Mouse (Mus musculus) CH12.LX (cell line): ENCODE data around the gene Dph2.

Experiments used
- CTCF ChIP-seq, 2 experiments: IDR thresholded peaks in 1 of 2; conservative IDR thresholded peaks in 1 of 2; 2 replicates each; pipeline ENCODE4 v1.5.1; 2011 to 2012; ENCODE audit warnings: low read depth in 2 of 2, low read length in 2 of 2, improper control_type of control experiment in 1 of 2, inconsistent platforms in 1 of 2, mild to moderate bottlenecking in 1 of 2, moderate library complexity in 1 of 2
- HCFC1 ChIP-seq: IDR thresholded peaks from 2 replicates; pipeline ENCODE4 v1.6.1; 2012; ENCODE audit warnings: low read depth, mild to moderate bottlenecking, inconsistent platforms, low read length, improper control_type of control experiment
- POLR2A ChIP-seq: IDR thresholded peaks from 2 replicates; pipeline ENCODE4 v1.6.1; 2011; ENCODE audit warnings: low read depth, mild to moderate bottlenecking, improper control_type of control experiment, low read length
- USF1 ChIP-seq: IDR thresholded peaks from 2 replicates; pipeline ENCODE4 v1.6.1; 2014; ENCODE audit warnings: low read depth, mild to moderate bottlenecking, inconsistent platforms, low read length, improper control_type of control experiment

DNA sequence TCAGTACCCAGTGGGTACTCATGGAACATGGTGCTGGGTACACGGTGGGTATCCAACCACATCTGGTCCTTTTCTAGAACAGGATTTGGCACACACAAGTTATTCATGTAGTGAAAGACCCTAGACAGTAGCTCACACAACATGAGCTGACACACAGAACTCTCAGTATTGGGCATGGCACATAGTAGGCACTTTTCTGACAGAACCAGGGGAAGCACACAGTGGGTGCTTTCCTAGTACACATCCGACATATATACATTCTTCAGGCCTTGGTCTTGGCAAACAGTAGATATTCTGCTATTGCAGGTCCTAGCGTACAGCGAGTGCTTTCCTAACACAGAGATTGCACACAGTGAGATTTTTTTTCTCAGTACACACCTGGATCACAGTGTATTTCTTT, 45.6 kb downstream of the Dph2 start:
- TF ChIP-seq HCFC1 (no peak), USF1 (no peak), CTCF (conservative IDR thresholded peaks at IDR 0.05 in 1 of 2, IDR thresholded peaks at IDR 0.05 in 1 of 2; ENCODE audit: low read depth in 2 of 2, low read length in 2 of 2) (no peak), POLR2A (no peak)
